ENCODE assay signal across 1 mouse cellular context in genomic region chr12:84275288-84275687, GRCm38 (mm10).
TF ChIP-seq lines count a peak whose summit lies in the region.

No protein-coding gene starts in this region.

TF ChIP-seq in myocyte, 11 proteins besides CTCF, POLR2A, EP300 and RAD21:
- TF ChIP-seq POLR2AphosphoS2 (IDR thresholded peaks at IDR 0.05; ENCODE audit: insufficient read length, low read depth) (no peak), CEBPB (IDR thresholded peaks at IDR 0.05; ENCODE audit: insufficient read depth, poor library complexity, severe bottlenecking) (0 out of 2 replicates have a peak, but pooled peaks have one; percentile 6), MYOG (IDR thresholded peaks at IDR 0.05; ENCODE audit: control insufficient read depth in 1 of 3, insufficient read depth in 1 of 3, insufficient read length in 2 of 3, low read depth in 2 of 3) (no peak), REST (IDR thresholded peaks at IDR 0.05; ENCODE audit: insufficient read depth, insufficient read length) (no peak)
TF ChIP-seq in myocyte: peak in this region for 1.
